Mouse (Mus musculus) heart, adult 9 months (tissue): ENCODE data around the gene Olfr223.
"Not testable (repeated sequence)": the region's sequence is repeated elsewhere in the genome, so short reads cannot be mapped to it uniquely, and the experiment has no call there.

ENCODE experiments used
- DNase-seq, 2 experiments: peaks; one replicate each; pipeline ENCODE4 v3.0.0; 2022; ENCODE audit warnings: low spot score in 2 of 2

Olfr223 gene

GRCm38 (mm10) chr11:59593189-59593588, at the start of gene Olfr223:
Gene Olfr223, minus strand, starts transcription at chr11:59593289.
- no peak for DNase-seq

- no peak for DNase-seq
Measured at GRCm38 (mm10) chr11:59642420-59642819, 49.3 kb upstream of the Olfr223 start.

GRCm38 (mm10) chr11:59641227-59641626, 48.1 kb upstream of the Olfr223 start:
- DNase-seq, result no peak

- no peak for DNase-seq
Measured at GRCm38 (mm10) chr11:59639957-59640643, 47.0 kb upstream of the Olfr223 start.

GRCm38 (mm10) chr11:59636695-59637414, 43.8 kb upstream of the Olfr223 start:
- DNase-seq, result no peak

- peak; percentile 38 to 39 for DNase-seq
Measured at GRCm38 (mm10) chr11:59635821-59636694, 43.0 kb upstream of the Olfr223 start.

GRCm38 (mm10) chr11:59635251-59635795, 42.2 kb upstream of the Olfr223 start:
- DNase-seq, result no peak

GRCm38 (mm10) chr11:59634001-59634660, 41.0 kb upstream of the Olfr223 start:
- no peak for DNase-seq

GRCm38 (mm10) chr11:59633037-59633436, 39.9 kb upstream of the Olfr223 start:
- DNase-seq, result peak in 1 of 2 experiments; percentile 36

GRCm38 (mm10) chr11:59631980-59632379, 38.9 kb upstream of the Olfr223 start:
- DNase-seq, result no peak

- DNase-seq, result no peak
Measured at GRCm38 (mm10) chr11:59629871-59630270, 36.8 kb upstream of the Olfr223 start.

- no peak for DNase-seq
Measured at GRCm38 (mm10) chr11:59628177-59628576, 35.1 kb upstream of the Olfr223 start.

GRCm38 (mm10) chr11:59626192-59626591, 33.1 kb upstream of the Olfr223 start:
- no peak for DNase-seq

GRCm38 (mm10) chr11:59624017-59624630, 31.0 kb upstream of the Olfr223 start:
- peak; percentile 24 to 63 for DNase-seq

- no peak for DNase-seq
Measured at GRCm38 (mm10) chr11:59622214-59622613, 29.1 kb upstream of the Olfr223 start.

GRCm38 (mm10) chr11:59616986-59617385, 23.9 kb upstream of the Olfr223 start:
- not testable (repeated sequence) for DNase-seq

GRCm38 (mm10) chr11:59614120-59614519, 21.0 kb upstream of the Olfr223 start:
- no peak for DNase-seq

GRCm38 (mm10) chr11:59611646-59612045, 18.6 kb upstream of the Olfr223 start:
- no peak for DNase-seq

GRCm38 (mm10) chr11:59602287-59602686, 9.2 kb upstream of the Olfr223 start:
- no peak for DNase-seq

- no peak for DNase-seq
Measured at GRCm38 (mm10) chr11:59600872-59601271, 7.8 kb upstream of the Olfr223 start.

GRCm38 (mm10) chr11:59599211-59599610, 6.1 kb upstream of the Olfr223 start:
- DNase-seq, result no peak
